Mouse (Mus musculus): ENCODE data around the gene Krtdap.
"Not testable (repeated sequence)": the region's sequence is repeated elsewhere in the genome, so short reads cannot be mapped to it uniquely, and the experiment has no call there.

Gene Krtdap

GRCm38 (mm10) chr7:30787377-30788022 is at the start of gene Krtdap:
Krtdap (plus strand) TSS chr7:30787896.
- DNase-seq = no peak

DNA sequence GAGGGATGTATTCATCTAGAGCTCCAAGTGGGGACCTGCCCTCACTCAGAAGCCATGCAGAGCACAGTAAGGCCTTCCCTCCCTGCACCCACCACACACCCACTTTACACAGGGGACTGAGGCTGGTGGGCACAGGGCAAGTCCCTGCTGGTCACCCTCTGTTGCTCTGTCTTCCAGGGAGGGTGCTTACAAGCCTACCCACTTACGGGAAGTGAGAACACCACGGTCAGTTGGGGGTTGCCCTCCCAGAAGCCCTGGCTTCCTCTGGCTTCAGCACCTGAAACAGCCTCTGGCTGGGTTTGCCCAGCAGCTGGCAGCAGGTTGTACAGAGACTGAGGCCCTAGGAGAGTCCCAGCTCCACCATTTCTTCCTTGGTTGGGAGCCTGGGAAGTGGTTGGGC is 45.1 kb upstream of the Krtdap start:
- not testable (repeated sequence) for DNase-seq

- DNase-seq = peak; percentile 10
These were observed 44.1 kb upstream of the Krtdap start, which contains the start of gene Gapdhs for GRCm38 (mm10) chr7:30743617-30744016. Gapdhs (minus strand) TSS chr7:30743681.

DNA sequence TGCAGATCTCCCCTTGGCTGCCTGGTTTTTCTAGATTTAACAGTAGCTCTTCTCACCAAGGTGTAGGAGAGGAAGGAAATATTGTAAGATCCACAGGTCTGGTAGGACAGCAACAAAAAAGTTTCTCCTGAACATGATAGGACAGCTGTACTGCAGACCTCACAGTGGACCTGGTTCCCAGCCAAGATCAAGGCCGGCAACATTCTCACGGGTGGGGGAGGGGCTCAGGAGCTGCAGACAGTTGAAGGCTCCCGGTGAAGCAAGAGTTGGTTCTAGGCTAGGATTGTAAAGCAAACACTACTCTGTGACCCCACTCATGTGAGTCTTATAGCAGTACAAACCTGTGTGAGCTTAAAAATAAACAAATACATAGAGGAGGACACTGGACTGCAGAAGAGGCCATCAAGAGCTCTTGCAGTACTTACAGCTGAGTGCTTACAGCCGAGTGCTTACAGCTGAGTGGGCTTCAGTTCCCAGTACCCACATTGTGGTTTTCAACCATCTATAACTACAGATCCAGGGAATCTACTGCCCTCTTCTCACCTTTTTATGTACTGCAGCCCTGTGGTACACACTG is 43.6 kb upstream of the Krtdap start:
- DNase-seq = peak; percentile 75

DNA sequence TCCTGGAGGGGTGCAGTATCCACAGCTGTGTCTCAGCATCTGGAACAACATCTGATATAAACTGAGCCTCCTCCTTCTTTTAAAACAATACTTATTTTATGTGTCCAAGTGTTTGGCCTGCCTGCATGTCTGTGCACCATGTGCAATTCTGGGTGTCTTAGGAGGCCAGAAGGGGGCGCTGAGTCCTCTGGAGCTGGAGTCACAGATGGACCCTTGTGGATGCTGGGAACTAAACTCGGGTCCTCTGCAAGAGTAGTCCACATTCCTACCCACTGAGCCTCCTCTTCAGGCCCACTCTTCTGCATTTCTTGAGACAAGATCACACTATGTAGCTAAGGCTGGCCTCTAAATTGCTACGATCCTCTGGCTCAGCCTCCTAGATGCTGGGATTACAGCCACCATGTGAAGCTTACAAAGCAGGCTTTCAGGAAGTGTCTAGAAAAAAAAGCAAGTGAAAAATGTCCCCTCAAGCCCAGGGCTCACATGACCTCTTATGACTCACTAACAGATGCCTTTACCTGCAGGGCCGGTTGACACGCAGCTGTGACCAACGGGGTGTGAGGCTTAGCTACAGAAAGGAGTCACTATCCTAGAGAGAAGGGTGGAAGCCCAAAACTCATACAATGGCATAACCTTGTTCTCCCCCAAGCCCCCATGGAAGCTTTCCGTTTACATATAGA is 40.0 kb upstream of the Krtdap start:
- DNase-seq = no peak

- no peak for DNase-seq
These were observed 37.7 kb upstream of the Krtdap start for GRCm38 (mm10) chr7:30749824-30750606.

- DNase-seq = no peak
These were observed 36.5 kb upstream of the Krtdap start, which contains the start of gene Sbsn for GRCm38 (mm10) chr7:30751086-30751669. Sbsn (plus strand) TSS chr7:30751471.

GRCm38 (mm10) chr7:30757001-30757400 is 30.7 kb upstream of the Krtdap start:
- DNase-seq = no peak

DNA sequence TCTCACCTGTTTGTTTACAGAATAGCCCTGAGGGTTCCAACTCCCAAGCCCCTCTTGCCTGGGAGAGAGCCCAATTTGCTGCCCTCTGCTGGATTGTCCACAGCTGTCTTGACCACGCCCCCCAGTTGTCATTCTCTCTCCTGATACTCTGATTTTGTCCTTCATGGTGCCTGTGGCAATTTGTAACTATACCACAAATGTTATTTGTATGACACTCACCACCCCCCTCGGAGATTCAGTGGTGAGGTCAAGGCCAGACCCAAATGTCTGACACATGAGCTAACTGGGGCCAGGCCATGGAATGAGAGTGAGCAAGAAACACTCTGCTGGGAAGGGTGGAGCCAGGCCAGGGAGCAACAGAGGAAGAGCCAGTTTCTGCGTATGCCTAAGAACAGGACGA is 28.8 kb upstream of the Krtdap start:
- peak; percentile 60 for DNase-seq

DNA sequence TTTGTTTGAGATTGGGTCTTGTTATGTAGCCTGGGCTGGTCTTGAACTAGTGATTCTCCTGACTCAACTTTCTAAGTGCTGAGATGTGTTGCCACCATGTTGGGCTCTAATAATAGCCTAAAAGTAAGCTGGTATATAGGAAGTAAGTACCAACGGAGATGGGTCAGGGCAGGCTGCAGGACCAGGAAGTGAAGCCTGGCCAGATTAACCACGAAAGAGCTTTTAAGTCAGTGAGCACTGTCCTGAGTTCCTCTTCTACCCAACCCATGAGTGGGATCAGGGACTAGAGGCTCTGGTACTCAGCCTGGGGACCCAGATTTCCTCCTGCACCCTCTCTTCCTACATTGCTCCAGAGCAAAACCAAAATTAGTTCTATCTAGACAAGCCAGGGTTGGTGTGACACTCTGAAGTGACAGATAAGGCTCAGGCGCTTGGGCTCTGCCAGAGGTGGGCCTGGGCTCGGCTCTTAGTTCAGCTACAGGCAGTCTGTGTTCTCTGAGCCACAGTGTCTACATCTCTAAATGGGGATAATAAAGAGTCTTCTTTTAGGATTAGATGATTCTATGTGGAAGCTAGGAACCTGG is 25.8 kb upstream of the Krtdap start:
- no peak for DNase-seq

- DNase-seq = no peak
These were observed 24.2 kb upstream of the Krtdap start, which contains the start of gene Dmkn for GRCm38 (mm10) chr7:30763456-30763855. Dmkn (plus strand) TSS chr7:30763756.

GRCm38 (mm10) chr7:30765173-30765572 is 22.5 kb upstream of the Krtdap start:
- DNase-seq = no peak

DNA sequence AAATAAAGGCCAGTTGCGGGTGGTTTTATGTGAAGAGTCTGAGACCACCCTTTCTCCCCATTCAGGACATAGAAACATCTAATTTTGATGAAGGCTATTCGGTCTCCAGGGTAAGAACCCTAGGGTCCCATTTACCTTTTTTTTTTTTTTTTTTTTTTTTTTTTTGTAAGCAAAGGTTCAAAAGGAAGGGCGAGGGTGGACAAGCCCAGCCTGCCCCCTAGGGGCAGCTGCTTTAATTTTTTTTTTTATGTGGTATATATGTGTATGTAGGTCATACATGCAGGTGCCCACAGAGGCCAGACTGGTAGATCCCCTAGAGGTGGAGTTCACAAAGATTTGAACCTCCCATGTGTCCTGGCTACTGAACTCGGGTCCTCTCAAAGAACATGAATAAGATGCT is 21.3 kb upstream of the Krtdap start:
- no peak for DNase-seq

- DNase-seq = no peak
These were observed 18.5 kb upstream of the Krtdap start for GRCm38 (mm10) chr7:30769236-30769635.

GRCm38 (mm10) chr7:30776104-30776503 is 11.6 kb upstream of the Krtdap start:
- no peak for DNase-seq

GRCm38 (mm10) chr7:30777081-30777579 is 10.6 kb upstream of the Krtdap start:
- no peak for DNase-seq

GRCm38 (mm10) chr7:30777911-30778310 is 9.8 kb upstream of the Krtdap start:
- DNase-seq = no peak

- DNase-seq = no peak
These were observed 5.9 kb upstream of the Krtdap start for GRCm38 (mm10) chr7:30781792-30782191.

DNA sequence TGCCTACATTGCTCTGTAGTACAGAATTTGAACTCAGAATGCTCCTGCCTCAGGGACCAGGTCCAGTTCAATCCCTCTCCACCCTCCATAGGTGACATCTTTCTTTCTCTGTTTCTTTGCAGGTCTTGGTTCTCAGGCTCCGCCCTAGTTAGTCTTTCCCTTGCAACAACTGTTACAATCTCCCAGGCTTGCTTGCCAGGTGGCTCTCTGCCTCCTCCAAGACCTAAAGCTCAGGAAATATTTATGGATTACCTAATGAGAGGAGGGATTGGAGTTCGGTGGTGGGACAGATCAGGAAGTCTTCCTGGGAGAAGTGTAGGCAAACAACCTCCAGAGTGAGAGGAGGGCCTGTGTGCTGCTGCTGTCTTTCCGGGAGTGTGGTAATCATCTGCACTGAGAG is 5.0 kb upstream of the Krtdap start:
- DNase-seq = no peak

GRCm38 (mm10) chr7:30785154-30785553 is 2.5 kb upstream of the Krtdap start:
- no peak for DNase-seq

- DNase-seq = no peak
These were observed 1.8 kb upstream of the Krtdap start for GRCm38 (mm10) chr7:30785721-30786546.
